Mouse (Mus musculus): ENCODE results near the gene Ttc9c. TPM values are rescaled to one million over a fixed set of nuclear protein-coding genes. Genes with fewer than 3 reads are reported as not detected.

Ttc9c gene
- 0.24 TPM in 2 replicates for polyA plus RNA-seq (2012)

DNA sequence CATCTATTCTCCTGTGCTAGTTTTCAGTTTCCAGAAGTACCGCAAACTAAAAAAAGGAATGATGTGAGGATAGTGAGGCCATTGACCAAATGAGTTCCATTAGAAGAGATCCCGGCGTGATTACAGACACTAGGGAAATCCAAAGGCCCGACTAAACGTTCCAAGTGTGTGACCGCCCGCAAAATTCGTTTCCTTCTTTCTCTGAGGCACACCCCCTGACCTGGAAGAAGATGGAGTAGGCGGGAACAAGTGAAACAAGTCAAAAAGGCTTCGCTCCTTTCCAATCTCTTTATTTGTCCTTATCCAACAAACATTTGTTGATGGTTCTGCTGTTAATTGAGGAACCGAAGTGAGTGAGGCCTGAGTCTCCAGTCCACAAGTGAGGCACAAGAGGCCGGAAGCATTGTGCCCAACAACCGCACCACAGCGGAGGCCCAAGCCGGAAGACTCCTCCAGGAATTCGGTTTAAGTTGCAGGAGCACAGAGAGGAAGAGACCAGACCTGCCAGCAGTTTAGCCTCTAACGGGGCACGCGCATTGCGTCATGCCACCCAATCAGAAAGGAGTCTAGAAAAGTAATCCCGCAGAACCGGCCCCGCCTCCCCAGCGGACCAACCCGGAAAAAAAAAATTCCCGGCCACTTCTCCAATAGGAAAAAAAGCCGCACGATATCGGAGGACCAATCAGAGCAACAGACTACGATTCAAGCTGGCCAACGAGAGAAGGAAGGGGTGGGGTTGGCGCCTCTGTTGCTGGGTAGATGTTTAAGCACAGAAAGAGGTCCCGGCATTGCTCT, at the start of gene Ttc9c:
Gene Ttc9c, minus strand, starts transcription at position 533 of the 795 bp plus-strand sequence.
- Histone ChIP-seq H3K36me3 (ENCODE audit: control insufficient read depth) (peaks cover 71% of the 10 kb centered on the region), H3K9me3 (ENCODE audit: control insufficient read depth, low read length) (no peaks in the 10 kb centered on the region), H3K27me3 (ENCODE audit: control insufficient read depth) (no peaks in the 10 kb centered on the region), H3K4me1 (ENCODE audit: control insufficient read depth) (peaks cover 50% of the 10 kb centered on the region), H3K4me3 (replicated peaks) (peak within 1 kb of the TSS; percentile 100)
- TF ChIP-seq TAL1 (IDR thresholded peaks at IDR 0.05; ENCODE audit: low read length), result no peak
- 0 out of 2 replicates have a peak, but pooled peaks have one; percentile 12 for TF ChIP-seq GATA1 (IDR thresholded peaks at IDR 0.05; ENCODE audit: low read length)

DNA sequence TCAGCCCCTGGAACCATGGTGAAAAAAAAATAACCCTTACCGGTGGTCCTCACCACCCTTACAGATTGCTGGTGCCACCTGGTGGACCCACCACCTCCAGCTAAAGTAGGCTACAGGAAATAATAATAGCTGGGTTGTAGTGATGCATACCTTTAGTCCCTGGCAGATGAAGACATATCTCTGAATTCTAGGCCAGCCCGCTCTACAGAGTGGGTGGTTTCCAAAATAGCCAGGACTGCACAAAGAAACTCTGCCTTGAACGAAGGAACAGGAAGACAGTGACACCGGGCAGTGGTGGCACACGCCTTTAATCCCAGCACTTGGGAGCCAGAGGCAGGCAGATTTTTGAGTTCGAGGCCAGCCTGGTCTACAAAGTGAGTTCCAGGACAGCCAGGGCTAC, 45.1 kb upstream of the Ttc9c start:
- H3K36me3 ChIP-seq (ENCODE audit: control insufficient read depth), result no peaks in the 10 kb centered on the region
- no peaks in the 10 kb centered on the region; the same call in 1 of the 2 replicates for H3K4me1 ChIP-seq (ENCODE audit: control insufficient read depth)
- TF ChIP-seq TAL1 (IDR thresholded peaks at IDR 0.05; ENCODE audit: low read length) (no peak), GATA1 (IDR thresholded peaks at IDR 0.05; ENCODE audit: low read length) (no peak)
- no peaks in the 10 kb centered on the region for H3K27me3 ChIP-seq (ENCODE audit: control insufficient read depth)
- no peaks in the 10 kb centered on the region for H3K9me3 ChIP-seq (ENCODE audit: control insufficient read depth, low read length)
- H3K4me3 ChIP-seq (replicated peaks), result no peak overlapping the region

DNA sequence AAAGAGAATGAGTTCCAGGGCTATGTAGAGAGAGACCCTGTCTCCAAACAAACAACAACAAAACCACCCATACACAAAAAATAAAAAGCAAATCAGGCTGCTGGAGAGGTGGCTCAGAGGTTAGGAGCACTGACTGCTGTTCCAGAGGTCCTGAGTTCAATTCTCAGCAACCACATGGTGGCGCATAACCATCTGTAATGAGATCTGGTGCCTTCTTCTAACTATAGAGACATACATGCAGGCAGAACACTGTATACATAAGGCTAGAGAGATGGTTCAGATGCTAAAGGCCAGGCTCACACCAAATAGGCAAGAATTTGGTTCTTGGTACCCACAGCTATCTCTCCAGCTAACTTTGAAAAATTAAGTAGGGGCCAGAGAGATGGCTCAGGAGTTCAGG, 39.9 kb upstream of the Ttc9c start:
- Histone ChIP-seq H3K9me3 (ENCODE audit: control insufficient read depth, low read length) (no peaks in the 10 kb centered on the region), H3K27me3 (ENCODE audit: control insufficient read depth) (0 out of 2 replicates have a peak, but pooled peaks cover 2% of the 10 kb centered on the region), H3K36me3 (ENCODE audit: control insufficient read depth) (no peaks in the 10 kb centered on the region), H3K4me1 (ENCODE audit: control insufficient read depth) (no peaks in the 10 kb centered on the region), H3K4me3 (replicated peaks) (no peak overlapping the region)
- no peak for TF ChIP-seq TAL1 (IDR thresholded peaks at IDR 0.05; ENCODE audit: low read length)
- TF ChIP-seq GATA1 (IDR thresholded peaks at IDR 0.05; ENCODE audit: low read length), result no peak

DNA sequence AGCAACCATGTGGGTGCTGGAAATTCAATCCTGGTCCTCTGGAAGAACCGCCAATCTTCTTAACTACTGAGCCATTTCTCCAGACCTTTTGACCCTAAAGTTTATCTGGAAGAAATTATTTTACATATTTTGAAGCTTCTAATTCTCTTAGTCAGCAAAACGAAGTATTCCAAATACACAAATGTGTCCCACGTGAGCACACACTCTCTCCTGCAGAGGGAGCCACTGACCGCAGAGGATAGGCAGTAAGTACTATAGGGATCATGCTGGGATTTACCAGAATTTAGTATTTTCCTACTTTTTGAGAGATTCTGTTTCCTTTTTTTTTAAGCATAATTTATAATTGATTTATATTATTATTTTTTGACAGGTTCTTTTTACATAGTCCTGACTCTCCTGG, 38.6 kb upstream of the Ttc9c start:
- Histone ChIP-seq H3K4me3 (replicated peaks) (no peak overlapping the region), H3K36me3 (ENCODE audit: control insufficient read depth) (no peaks in the 10 kb centered on the region), H3K27me3 (ENCODE audit: control insufficient read depth) (0 out of 2 replicates have a peak, but pooled peaks cover 2% of the 10 kb centered on the region), H3K4me1 (ENCODE audit: control insufficient read depth) (no peaks in the 10 kb centered on the region), H3K9me3 (ENCODE audit: control insufficient read depth, low read length) (no peaks in the 10 kb centered on the region)
- TF ChIP-seq TAL1 (IDR thresholded peaks at IDR 0.05; ENCODE audit: low read length) (no peak), GATA1 (IDR thresholded peaks at IDR 0.05; ENCODE audit: low read length) (no peak)

DNA sequence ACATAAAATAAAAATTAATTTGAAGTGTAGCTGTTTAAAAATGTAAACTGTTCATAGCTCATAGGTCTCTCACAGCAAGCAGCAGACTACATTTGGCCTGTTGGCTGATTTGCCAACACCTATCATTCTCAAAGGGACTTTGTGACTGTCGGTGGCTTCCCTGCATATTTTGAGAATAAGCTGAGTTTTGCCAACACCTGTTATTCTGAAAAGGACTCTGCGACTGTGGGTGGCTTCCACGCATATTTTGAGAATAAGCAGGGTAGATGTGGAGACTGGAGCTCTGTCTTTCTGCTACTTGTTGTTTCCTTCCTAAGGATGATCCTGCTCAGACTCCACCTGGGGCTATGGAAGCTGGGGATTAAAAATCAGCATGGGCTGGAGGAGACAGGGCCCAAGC, 34.0 kb upstream of the Ttc9c start:
- Histone ChIP-seq H3K9me3 (ENCODE audit: control insufficient read depth, low read length) (no peaks in the 10 kb centered on the region), H3K4me1 (ENCODE audit: control insufficient read depth) (peaks cover 8% of the 10 kb centered on the region), H3K4me3 (replicated peaks) (no peak overlapping the region), H3K27me3 (ENCODE audit: control insufficient read depth) (peaks cover 11% of the 10 kb centered on the region), H3K36me3 (ENCODE audit: control insufficient read depth) (peaks cover 7% of the 10 kb centered on the region)
- no peak for TF ChIP-seq TAL1 (IDR thresholded peaks at IDR 0.05; ENCODE audit: low read length)
- TF ChIP-seq GATA1 (IDR thresholded peaks at IDR 0.05; ENCODE audit: low read length), result no peak

DNA sequence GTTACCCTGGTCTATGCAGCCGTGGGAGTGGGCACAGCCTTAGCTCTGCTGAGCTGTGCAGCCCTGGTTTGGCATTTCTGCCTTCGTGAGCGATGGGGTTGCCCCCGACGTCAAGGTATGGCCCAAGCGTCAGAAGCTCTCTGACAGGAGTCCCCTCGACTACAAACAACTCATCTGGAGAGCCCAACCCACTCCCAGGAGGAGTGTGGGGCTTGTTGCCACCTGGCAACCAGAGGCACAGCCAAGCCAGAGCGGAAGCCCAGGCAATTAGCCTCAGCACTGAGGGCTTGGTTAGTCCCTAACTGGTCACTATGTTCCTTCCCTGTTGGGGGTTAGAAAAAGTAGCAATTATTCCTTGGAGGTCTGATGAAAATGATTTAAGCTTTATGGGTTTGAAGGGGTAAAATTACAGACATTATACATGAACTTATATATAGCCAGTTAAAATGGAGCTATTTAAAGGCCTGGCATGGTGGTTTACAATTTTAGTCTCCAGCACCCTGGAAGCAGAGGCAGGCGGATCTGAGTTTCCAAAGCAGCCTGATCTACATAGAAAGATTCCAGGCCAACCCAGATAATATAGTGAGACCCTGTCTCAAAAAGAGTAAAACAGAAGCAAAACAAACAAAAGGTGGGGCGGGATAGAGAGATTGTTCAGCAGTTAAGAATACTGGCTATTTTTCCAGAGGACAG, 33.2 kb upstream of the Ttc9c start:
- Histone ChIP-seq H3K4me1 (ENCODE audit: control insufficient read depth) (peaks cover 8% of the 10 kb centered on the region), H3K9me3 (ENCODE audit: control insufficient read depth, low read length) (no peaks in the 10 kb centered on the region), H3K4me3 (replicated peaks) (no peak overlapping the region), H3K36me3 (ENCODE audit: control insufficient read depth) (peaks cover 15% of the 10 kb centered on the region), H3K27me3 (ENCODE audit: control insufficient read depth) (peaks cover 11% of the 10 kb centered on the region)
- TF ChIP-seq GATA1 (IDR thresholded peaks at IDR 0.05; ENCODE audit: low read length) (no peak), TAL1 (IDR thresholded peaks at IDR 0.05; ENCODE audit: low read length) (no peak)

DNA sequence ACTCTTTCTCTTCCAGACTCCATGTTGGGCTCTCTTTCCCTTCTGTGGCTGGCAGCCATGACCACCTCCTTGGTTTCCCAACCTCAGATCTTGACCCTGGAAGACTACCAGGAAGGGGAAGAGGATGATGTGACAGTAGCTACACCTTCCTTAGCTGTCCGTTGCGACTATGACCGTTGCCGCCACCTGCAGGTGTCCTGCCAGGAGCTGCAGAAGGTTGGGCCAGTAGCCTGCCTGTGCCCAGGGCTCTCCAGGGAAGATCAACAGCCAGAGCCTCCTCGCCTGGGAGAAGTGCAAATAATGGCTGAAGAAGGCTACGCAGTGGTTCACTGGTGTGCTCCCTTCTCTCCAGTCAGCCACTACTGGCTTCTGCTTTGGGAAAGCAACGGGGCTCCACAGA, 32.5 kb upstream of the Ttc9c start:
- TF ChIP-seq TAL1 (IDR thresholded peaks at IDR 0.05; ENCODE audit: low read length) (no peak), GATA1 (IDR thresholded peaks at IDR 0.05; ENCODE audit: low read length) (no peak)
- peaks cover 22% of the 10 kb centered on the region for H3K36me3 ChIP-seq (ENCODE audit: control insufficient read depth)

DNA sequence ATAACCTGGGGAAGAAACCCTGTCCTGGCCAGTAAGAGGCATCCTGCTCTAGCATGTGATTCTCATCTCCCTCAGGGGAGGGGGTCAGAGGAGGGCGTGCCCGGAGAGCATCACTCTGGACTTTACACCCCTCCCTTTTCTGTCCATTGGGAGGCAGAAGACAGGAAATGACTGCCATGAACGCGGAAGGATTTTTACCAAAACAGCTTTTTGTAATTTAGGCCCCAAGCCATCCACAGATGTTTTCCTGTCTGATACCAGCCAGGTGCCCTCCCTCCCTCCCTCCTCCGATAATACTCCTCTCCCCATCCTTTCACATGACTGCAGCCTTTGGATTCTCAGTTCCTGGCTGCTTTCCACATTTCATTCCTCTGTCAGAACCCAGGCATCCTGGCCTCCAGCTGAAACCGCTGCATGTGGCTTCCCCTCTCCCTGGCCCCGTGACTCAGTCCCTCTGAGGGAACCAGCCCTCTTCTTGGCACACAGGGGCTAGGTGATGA, 31.3 kb upstream of the Ttc9c start, which contains the start of gene Lrrn4cl:
Gene Lrrn4cl, plus strand, starts transcription at position 367 of the 500 bp plus-strand sequence.
- peaks cover 11% of the 10 kb centered on the region for H3K27me3 ChIP-seq (ENCODE audit: control insufficient read depth)
- H3K4me1 ChIP-seq (ENCODE audit: control insufficient read depth), result peaks cover 8% of the 10 kb centered on the region
- H3K4me3 ChIP-seq (replicated peaks), result no peak within 1 kb of the TSS
- H3K9me3 ChIP-seq (ENCODE audit: control insufficient read depth, low read length), result no peaks in the 10 kb centered on the region
- no peak for TF ChIP-seq GATA1 (IDR thresholded peaks at IDR 0.05; ENCODE audit: low read length)
- TF ChIP-seq TAL1 (IDR thresholded peaks at IDR 0.05; ENCODE audit: low read length), result no peak
- H3K36me3 ChIP-seq (ENCODE audit: control insufficient read depth), result peaks cover 34% of the 10 kb centered on the region

More for the DNA sequence above, 32.5 kb upstream of the Ttc9c start:
- H3K9me3 ChIP-seq (ENCODE audit: control insufficient read depth, low read length), result no peaks in the 10 kb centered on the region
- H3K27me3 ChIP-seq (ENCODE audit: control insufficient read depth), result peaks cover 11% of the 10 kb centered on the region
- H3K4me3 ChIP-seq (replicated peaks), result no peak overlapping the region
- H3K4me1 ChIP-seq (ENCODE audit: control insufficient read depth), result peaks cover 8% of the 10 kb centered on the region

DNA sequence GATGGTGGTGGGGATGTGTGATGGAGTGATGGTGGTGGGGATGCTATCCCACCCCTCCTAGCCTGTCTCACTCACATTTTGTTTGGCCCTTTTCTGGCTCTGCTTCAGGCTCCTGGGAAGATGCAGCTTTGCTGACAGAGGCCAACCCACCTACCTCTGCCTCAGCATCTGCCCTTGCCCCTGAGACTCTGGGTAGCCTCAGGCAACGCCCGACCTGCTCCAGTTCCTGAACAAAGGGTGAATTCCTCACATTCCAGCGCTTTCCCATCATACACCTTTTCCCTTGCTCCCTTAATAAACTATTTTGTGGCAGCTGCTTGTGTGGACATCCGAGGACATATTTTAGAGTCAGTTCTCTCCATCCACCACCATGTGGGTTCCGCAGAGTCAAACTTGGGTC, 29.2 kb upstream of the Ttc9c start:
- H3K27me3 ChIP-seq (ENCODE audit: control insufficient read depth), result peaks cover 9% of the 10 kb centered on the region
- peaks cover 45% of the 10 kb centered on the region for H3K36me3 ChIP-seq (ENCODE audit: control insufficient read depth)
- H3K9me3 ChIP-seq (ENCODE audit: control insufficient read depth, low read length), result no peaks in the 10 kb centered on the region
- no peak overlapping the region for H3K4me3 ChIP-seq (replicated peaks)
- TF ChIP-seq TAL1 (IDR thresholded peaks at IDR 0.05; ENCODE audit: low read length), result no peak
- TF ChIP-seq GATA1 (IDR thresholded peaks at IDR 0.05; ENCODE audit: low read length), result no peak
- H3K4me1 ChIP-seq (ENCODE audit: control insufficient read depth), result peaks cover 8% of the 10 kb centered on the region

All from erythroblast, embryonic 14.5 days (primary cell).